Mouse (Mus musculus): ENCODE results near the gene Usp34.
"Not testable (repeated sequence)": the region's sequence is repeated elsewhere in the genome, so short reads cannot be mapped to it uniquely, and the experiment has no call there.

Usp34 gene

DNA sequence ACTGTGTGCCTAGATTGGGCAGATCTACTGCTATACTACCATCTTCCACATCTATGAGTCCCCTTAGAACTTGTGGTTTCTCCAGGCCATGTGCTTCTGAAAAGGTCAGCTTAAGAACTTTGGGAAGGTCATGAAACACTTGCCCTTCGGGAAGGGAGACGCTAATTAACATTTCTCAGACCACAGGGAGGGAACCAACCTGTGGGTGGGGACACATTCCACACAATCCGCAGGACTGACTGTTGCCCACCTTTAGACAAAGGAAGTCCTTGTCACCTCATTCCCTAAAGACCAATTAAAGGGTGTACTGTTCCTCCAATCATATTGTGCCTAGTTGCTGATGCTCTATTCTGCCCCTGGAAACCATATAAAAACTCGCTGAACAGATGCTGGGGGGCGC is 198.1 kb downstream of the Usp34 start:
- not testable (repeated sequence) for DNase-seq

DNA sequence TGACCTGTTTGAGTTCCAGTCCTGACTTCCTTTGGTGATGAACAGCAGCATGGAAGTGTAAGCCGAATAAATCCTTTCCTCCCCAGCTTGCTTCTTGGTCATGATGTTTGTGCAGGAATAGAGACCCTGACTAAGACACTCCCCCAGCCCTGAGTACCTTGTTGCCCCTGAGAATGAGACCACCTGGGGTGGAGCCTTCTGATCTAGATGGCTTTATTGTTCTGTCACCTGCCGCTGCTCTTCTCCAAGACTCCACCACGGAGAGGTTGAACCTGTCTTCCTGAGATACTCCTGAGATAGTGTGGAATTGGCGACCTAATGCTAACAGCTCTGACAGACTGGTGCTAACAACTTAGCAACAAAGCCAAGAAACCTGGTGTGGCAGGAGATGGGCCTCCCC is 208.1 kb downstream of the Usp34 start:
- DNase-seq: not testable (repeated sequence)

DNA sequence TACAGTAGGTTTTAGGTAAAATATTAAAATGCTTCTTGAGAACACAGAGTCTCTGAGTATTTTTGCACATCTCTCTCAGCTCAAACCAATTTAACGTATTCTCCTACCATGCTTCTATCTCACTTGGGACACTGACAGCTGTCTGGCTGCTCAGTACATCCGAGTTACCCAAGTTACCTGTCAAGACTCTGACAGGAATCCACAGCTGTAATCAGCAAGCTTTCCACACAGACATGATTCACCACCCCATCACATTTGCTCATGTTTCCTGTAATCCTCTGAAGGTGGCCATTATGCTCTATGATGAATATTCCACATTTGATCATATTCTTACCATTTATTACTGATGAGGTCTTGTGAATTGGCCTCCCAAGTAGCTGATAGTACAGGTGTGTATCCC is 208.6 kb downstream of the Usp34 start:
- no peak for DNase-seq

DNA sequence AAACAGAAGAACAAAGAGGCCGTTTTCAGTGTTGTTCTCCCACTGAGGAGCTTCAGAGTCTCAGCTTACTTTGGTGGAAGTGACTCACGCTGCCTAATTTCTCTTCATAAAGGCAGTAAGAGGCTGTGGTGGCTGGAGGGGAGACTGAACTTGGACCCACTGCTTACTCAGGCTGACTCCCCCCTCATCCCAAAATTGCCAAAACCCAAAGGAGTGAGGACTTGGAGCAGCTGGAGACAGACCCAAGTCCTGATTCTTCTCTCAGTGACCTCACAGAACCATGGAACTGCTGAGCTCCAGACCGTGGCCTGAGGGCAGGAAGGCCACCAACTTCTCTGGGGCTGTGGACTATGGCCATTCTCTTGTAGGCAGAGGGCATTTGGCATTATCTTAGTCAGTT is 212.3 kb downstream of the Usp34 start:
- DNase-seq: no peak

DNA sequence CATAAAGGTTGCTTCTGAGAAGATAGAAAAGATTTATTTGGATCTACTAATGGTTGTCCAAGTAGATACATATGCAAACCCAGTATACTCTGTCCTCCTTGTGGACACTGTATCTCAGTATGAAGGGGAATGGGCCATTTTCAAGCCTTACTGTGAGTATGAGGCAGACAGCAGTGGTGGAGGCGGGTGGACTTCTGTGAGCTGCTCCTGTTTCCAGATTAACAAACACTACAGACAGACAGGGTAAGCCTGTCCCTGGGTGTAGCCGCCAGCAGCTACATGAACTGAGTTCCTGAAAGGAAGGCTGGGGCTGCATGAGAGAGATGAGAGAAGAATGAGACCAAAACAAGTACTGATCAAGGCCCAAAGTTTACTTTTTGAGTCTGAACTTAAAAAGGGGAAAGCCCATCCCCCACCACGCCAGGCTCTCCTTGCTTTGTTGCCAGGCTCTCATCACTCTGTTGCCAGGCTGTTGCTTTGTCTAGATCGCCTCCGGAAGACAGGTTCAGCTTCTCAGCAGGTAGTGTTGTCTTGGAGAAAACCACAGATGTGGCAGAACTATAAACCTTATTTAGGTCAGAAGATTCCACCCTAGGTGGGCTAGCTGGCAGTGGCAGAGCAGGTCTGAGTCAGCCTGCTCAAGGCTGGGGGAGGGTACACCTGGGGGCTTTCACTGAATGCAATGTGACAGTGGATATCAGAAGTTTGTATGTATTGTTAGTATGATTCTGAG is 213.9 kb downstream of the Usp34 start, which contains the start of gene 1700093K21Rik:
1700093K21Rik (minus strand) TSS at position 683 of the 733 bp plus-strand sequence.
- DNase-seq: no peak

DNA sequence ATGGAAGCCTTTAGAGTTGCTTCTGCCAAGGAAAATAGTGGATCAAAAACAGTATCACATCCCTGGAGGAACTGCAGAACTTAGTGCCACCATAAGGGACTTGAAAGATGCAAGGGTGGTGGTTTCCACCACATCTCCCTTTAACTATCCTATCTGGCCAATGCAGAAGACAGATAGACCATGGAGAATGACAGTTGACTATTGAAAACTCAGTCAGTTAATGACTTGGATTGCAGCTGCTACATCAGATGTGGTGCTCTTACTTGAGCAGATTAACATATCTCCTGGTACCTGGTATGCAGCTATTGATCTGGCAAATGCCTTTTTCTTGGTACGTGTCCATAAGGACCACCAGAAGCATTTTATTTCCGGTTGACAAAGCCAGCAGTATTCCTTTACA is 230.8 kb downstream of the Usp34 start:
- DNase-seq: no peak

Measured in cerebellum, postnatal 25 days (tissue).